Mouse (Mus musculus) heart, adult 8-10 months (tissue): ENCODE data around the gene Enox1. TPM values are rescaled to one million over a fixed set of nuclear protein-coding genes. Genes with fewer than 3 reads are reported as not detected.

Experiments
- DNase-seq: peaks from one replicate; pipeline ENCODE4 v3.0.0; 2022; ENCODE audit warnings: low spot score
- total RNA-seq, 4 experiments: library from RNA; stranded (reverse); gene quantifications; 2 replicates each; pipeline ENCODE4 v1.2.4; 2022

The Enox1 gene
- total RNA-seq, 4 experiments from 2014 or later: 0.50 to 1.4 (median 0.59) TPM

DNA sequence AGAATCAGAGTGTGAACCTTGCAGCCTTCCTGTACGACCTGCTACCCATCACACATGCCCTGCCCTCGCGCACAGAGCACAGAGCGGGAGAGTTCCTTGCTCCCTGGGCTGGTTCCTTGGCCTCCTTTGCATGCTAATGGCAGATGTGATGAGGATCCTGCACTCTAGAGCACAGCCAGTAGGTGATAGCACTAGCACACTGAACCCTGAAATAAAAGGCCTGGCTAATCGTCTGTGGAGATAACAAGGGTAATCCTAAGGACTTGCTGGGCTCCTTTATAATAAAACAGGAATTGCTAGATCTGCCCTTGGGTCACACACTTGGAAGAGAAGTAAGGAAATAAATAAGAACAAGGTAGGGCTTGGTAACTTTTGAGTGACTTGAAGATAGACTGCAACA, 215.4 kb downstream of the Enox1 start:
- no peak for DNase-seq

DNA sequence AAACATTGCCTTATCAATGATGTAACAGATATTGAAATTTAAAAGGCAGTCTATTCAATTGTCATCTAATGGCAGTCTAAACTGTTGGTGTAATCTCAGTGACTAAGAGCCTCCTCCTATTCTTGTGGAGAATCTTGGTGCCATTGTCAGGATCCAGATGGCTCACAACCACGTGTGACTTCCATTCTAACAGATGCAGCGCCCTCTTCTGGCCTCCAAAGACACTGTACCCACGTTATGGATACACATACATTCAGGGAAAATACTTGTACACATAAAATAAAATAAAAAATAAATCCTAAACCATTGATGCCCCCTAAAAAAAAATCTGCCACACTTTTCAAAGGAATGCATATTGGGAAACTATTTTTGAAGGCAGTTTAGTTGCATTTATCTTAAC, 216.6 kb downstream of the Enox1 start:
- DNase-seq: no peak

DNA sequence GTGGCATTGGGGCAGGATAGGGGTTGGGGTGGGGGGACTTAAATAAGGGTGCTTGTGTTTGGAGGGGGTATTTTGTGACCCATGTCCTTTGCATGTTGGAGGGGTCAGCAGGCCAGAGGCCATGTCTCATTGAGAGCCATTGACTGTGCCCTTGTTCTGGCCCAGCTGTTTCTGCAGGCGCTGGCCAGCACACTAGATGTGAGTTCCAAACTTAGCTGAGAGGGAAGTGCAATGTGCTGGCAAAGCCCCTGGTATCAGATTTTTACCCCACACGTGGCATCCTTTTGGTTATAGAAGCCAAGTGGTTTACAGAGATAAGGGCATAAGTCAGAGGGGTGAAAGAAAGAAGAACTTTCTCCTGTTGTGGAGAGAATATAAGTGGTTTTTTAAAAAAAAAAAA, 218.5 kb downstream of the Enox1 start:
- no peak for DNase-seq

DNA sequence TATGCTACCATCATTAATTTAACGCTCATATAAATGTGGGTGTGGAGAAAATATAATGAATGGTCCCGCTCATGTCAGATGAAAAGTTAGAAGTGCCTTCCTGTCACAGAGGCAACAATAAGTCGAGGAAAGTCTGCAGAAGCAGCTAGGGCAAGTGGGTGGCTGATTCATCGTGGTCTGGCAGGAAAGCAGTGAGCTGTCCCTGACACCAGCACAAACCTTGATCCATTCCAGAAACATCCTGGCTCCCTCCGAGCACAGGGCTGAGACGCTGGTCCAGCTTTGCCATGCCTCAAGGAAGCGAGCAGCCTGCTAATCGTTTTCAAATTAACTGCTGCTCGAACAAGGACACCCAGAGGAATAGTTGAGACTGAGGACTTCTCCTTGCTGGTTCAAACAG, 219.1 kb downstream of the Enox1 start:
- DNase-seq: no peak

DNA sequence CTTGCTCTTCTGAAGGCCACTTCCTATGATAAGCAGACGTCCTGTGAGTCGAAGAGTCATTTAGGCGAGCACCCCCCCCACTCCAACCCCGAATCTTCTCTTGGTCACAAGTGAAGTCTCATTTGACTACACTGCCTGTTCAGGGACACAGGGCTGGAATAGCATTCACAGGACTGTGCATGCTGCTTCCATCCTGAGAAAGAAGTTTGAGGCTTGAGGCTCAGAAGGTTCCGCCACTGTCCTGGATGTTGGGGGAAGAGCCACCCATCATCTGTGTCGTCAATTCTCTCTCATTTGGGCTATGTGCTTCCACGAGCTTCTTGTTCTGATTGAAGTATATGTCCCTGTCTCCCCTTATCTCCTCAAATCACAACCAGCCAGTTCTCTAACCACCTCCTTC, 220.2 kb downstream of the Enox1 start:
- no peak for DNase-seq

DNA sequence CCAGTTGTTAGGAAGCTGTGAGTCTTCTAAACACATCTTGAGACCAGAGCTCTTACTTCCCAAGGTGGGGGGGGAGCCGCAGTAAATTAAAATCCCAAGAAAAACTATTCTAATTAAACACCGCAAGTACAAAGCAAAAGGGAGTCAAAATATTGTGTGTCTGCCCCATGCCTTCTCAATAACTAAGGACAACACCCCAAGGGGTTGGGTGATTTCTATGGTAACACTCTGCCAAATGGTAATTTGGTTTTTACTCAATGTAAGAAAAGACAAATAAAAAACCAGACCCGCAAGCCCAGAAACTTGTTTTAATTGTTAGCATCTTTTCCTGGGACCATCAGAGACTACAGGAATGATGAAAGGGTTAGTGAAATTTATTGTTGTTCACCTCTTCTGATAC, 220.9 kb downstream of the Enox1 start:
- no peak for DNase-seq

DNA sequence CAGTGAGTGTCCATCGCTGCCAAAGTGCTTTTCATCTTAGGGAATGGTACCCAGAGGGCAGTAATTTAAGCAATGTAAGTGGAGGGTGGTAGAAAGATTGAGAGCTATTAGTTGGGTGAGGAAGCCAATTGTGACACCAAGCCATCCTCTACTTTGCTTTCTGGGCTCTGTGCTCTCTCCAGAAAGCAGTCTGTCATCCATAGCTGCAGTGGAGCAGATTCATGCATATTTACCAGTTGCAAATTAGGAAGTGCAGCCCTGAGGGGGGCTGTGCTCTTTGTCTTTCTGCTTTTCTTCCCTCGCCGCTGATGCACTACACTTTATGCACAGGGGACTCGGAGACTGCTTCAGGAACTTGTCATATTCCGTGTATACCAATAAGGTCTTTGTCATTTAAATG, 221.3 kb downstream of the Enox1 start:
- DNase-seq: no peak

DNA sequence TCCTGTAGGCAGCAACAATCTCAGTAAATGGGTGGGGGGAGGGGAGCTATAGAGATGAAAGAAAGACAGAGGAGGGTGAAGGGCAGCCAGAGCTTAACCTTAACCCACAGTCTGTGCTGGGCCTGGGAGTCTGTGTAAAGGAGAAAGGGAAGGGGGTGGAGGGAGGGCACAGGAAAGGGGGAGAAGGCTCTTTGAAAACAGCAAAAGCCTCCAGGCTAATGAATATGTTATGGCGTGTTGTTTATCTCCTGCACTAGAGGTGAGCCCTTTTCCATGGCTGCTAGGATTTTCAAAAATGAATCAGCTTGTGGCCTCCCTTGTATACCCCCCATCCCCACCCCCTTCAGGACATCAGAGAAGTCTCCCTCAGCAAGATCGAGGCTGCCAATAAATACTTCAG, 225.0 kb downstream of the Enox1 start:
- DNase-seq: no peak

DNA sequence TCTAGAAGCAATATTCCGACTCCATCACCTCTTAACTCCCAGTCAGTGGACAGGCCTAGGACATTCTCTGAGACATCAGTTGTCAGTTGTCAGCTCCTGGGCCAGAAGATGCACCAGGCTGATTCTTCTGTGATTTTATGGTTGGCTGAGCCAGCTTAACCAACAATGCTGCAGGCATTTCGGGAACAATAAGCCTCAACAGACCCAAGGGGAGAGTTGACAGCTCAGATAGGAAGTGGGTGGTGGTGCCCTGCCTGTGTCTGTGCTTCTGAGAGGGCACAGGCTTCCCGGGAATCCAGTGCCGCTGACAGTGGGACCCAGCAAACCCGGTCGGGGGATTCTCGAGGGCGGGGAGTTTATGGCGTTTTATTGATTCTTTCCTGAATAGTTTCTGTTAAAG, 229.1 kb downstream of the Enox1 start:
- no peak for DNase-seq

DNA sequence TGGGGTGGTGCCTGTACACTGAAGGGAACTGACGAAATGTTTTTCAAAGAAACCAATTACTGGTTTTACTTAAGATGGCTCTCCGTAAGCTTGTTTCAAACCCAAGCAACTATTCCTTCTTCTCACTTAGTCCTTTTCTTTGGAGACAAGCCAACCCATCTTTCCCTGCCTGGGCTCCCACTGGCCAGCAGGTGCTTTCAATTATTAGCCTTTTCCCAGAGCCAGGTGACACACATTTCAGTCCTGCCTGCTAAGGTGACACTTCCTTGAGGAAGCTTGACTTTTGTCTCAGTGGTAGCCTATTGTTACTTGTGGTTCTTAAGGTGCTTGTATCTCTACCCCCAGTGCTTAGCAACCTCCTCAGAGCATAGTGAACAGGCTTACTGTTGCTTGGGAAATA, 231.3 kb downstream of the Enox1 start:
- DNase-seq: no peak

DNA sequence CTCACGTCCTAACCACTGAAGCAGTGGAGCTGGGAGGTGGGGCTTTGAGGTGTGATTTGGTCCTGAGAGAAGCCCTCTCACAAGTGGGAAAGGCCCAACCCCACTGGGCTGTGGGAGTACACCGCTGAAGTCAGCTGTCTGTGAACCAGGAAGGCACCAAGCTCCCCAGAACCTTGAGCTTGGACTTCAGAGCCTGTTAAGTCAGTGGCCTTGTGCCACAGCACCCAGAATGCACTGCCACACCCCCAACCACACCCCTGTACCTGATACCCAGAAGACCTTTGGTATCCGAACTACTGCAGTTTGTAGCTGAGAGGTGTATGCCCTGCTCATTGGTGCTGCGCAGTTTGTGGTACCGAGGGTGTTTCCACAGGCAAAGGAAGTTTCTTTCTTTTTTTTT, 232.7 kb downstream of the Enox1 start:
- no peak for DNase-seq

DNA sequence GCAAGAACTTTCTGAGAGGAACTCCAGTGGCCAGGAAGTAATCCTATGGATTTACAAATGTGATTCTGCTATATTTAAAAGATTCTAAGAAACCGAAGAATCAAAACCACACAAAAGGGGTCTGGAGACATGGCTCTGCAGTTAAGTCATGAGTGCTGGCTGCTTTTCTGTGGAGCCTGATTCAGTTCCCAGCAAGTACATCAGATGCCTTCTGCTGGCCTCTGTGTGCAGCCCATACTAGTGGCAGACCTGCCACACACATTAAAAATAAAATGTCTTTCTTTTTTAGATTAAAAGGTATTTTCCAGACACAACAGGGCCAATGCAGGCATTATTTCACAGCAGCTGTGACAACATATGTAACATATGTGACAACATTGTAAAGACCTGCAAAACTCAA, 235.9 kb downstream of the Enox1 start:
- no peak for DNase-seq

DNA sequence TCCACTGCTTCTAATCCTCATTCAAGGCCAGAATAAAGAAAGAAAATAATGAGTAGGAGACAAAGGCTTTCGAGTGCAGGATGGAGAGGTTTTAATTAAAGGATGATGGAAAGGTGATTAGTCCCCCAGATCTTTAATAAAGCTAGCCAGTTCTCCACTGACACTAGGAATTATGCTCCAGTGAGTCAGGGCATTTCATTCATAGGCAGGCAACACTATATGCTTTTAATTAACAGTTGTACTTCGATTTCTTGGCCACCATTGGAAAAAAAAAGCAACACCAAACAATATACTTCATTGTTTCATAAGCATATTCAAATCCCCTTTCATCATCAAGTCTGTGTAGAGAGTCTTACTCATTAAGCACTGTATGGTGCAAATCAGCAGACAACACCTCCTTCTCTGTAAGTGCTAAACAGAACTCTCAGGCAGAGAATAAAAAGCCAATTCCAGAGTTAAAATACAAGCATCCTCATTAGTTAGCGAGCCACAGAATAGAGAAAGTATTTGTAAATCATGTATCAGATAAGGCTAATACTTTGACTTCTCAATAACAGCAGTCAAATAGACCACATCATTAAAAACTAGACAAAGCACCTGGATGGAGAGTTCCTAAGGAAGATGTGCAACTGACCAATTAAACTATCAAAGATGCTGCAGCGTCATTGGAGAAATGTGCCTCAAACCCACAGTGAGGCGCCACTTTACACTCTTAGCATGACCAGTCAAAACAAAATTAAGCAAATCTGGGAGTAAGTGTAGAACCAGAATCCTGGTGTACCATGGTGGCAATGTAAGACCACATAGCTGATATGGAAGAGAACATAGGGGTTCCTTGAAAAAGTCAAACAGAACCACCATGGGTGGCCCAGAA, 249.9 kb downstream of the Enox1 start:
- DNase-seq: no peak

DNA sequence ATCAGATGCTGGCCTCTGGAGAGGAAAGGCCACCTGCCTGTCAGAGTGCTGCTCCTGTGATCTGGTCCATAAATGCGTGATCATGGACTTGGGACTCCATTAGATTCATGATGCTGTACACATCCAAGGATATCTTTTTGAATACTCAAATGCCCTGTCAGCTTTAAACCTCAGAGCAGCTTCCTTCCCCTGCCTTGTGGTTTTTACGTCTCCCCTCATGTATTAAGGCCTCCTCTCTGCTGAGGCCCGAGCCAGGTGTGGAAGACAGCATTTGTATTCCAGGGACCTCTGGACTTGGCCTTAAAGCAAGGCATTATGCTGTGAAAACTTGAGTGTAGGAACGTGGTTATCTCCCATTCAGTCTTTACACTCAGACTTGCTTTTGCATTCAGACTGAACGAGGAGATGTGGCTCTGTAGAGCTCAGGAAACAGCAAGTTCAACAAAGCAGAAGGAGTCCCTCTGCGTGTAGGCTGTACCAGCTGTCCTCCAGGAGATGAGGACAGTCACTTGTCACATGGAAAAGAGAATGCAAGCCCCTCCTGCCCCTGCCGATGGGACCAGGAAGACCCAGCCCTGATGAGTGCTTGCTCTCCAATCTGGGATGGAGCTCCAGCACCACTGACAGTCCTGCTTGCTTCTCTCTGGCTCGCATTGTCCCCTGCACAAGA, 252.8 kb downstream of the Enox1 start:
- no peak for DNase-seq

DNA sequence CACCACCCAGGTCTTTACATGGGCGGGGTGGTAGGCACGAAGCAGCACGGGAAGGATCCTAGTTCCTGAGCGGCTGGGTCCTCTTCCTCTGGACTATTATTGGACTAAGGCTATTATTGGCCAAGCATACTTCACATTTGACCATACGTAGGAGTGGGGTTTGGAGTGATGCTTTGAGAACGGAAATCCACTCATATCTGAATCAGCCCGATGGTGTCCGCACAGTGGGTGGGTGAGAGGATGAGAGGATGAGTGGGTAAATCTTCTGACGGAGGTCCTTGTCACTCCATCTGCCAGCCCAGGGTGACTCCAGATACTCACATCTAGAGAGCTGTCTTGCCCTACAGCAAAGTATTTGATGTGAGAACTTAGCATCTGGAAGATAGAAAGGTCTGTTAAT, 253.8 kb downstream of the Enox1 start:
- no peak for DNase-seq

DNA sequence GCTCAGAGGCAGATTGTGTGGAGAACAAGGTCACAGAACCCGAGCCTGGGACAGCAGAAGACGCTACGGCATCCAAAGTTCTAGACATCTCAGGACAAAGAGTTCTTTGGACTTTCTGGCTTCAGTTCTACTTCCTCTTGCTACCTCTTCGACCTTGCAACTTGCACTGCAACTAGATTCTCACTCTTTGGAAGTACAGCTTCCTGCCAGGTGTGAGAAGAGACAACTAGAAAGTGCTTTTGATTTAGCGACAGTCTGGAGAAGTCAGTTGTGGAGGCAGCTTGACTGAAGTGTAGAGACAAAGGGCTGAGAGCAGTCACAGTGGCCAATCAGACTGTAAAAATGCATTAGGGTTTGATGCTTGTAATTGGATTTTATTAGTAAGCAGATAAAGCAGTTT, 256.5 kb downstream of the Enox1 start:
- no peak for DNase-seq

DNA sequence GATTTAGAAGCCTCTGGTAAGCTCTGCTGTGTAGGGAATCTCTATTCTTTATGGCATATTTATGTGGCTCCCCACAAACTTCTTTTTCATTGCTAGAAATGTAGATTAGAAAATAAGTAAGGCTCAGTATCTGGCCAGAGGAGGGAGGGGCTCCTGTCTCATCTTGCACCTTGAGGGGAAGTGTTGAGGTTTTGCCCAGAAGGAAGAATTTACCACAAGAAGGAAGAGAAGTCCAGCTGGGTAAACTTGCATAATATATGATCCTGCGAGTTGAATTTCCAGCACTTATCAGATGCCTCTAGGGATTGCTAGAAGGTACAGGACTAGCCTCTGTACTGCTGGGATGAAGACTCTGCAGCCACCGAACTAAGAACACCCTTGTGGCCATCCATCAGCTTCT, 259.8 kb downstream of the Enox1 start:
- DNase-seq: no peak

DNA sequence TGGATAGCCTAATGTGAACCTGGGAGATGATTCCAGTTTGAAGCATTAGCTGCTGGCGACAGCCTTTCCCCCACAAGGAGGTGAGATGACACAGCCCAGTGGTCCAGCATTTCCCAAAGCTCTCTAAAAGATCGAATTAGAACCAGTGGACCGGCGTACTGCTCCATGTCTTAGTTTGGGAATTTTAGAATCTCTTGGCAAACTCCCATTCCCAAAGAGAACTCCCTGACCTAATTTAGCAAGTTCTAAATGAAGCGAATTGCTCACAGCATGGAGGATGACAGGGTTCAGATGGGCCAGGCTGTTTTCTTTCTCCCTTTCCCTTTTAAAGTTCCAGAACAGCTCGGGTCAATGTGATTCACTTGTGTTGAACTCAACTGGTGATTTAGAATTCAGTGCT, 264.5 kb downstream of the Enox1 start:
- peak; percentile 20 for DNase-seq

DNA sequence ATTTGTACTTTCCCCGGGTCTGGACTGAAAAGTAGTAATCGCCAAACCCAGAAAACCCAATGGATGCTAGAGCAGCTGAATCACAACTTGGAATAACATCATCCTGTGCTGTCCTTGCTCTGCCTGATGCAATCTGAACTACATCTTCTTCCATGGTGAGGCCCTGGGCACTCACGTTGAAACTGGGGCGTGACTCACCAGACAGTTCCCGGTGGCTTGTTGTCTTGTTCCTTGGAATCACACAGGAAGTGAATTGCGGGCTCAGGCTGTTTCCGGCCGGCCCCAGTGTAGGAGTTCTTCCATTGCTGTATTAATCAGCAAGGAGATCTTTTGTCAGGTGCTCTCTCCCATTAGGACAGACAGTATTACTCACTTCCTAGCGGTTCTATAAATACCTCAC, 266.6 kb downstream of the Enox1 start:
- no peak for DNase-seq

DNA sequence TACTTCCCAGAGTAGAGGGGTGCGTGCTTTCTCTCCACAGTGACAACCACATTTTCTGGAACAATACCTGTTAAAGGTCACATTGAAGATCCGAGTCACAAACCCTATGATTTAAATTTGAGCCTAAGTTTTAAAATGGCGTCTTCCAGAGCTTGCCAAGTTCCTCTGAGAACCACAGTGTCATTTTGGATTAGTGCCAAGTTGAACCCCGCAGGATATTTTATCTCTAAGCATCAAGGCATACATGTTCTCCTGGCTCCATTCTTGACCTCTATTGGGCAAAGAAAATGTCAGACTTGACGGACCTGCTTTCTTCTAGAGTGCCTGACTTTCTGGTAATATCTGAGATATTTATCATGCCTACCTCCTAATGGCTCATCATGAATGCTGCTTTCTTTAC, 282.9 kb downstream of the Enox1 start:
- no peak for DNase-seq

DNA sequence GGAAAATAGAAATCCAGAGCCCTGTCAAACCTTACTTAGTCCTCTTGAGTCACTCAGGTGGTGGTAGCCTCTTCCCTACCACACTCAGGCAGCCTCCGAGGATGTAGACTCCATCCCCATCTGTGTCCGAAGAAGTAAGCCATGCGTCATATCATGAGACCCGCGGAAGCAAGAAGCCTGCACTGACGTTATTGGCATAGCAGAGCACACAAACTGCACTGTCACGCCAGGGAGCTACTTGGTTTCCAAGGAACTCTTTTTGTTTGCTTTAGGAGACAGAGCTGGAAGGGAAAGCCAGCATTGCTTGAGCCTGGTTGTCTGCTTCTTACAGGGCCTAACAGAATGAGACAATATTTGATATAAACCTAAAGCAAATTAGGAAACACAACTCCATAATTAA, 284.2 kb downstream of the Enox1 start:
- DNase-seq: no peak

DNA sequence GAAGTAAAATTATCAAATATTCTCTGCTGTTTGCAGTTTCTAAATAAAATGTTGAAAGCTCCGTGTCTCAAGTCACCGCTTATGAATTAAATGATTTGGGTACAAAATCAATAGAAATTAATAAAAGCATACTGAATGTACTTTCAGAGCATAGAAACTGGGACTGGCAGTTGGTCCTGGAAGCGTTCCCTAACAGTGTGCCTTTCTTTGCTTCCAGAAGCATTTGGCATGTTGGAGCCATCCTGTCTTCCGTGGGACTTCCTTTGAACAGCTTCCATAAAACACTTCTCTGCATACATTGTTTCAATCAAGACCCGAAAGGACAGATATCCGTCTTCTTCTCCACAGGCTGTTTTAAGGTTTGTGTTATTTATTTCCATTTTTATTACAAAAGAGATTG, 285.0 kb downstream of the Enox1 start:
- DNase-seq: no peak

DNA sequence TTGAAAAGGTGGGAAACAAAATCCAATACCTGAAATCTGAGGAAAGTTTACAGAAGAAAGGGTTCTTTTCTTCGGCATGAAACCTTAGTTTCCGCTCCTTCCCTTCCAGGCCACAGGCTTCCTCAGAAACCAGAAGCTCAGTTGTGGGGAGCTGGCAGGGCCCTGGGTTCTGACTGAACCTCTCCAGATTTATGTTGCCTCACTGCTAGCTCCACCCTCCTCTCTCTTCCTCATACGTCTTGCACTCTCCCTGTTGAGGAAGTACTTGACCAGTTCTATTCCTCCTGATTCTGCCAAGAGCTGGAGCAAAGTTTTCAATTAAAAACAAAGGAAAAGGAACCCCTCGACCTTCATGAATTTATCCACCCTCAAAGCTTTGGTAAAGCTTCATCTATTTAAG, 291.4 kb downstream of the Enox1 start:
- DNase-seq: no peak

DNA sequence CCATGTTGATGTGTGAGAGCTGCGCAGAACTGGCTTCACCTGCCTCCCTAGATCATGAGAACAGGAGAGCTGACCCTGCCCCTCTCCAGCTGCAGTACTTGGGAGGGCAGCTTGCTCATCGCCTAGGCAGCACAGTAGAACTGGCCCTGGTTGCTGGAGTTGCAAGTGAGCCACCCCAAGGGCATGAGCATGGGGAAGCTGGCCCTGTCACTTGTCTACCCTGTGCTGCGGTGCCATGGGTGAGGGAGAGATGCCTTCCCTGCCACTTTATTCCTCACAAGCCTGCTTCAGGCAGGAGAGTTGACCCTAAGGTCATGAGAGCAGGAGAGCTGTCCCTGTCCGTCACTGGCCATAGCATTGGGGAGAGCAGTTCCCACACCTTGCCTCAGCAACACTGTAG, 295.4 kb downstream of the Enox1 start:
- no peak for DNase-seq
